Mouse (Mus musculus): Measurements from ENCODE around the gene Sympk. TPM values are rescaled to one million over a fixed set of nuclear protein-coding genes. Genes with fewer than 3 reads are reported as not detected.
"Not testable (repeated sequence)": the region's sequence is repeated elsewhere in the genome, so short reads cannot be mapped to it uniquely, and the experiment has no call there.

Gene Sympk
- total RNA-seq, 2 experiments from 2014 or later: 122 to 133 TPM

DNA sequence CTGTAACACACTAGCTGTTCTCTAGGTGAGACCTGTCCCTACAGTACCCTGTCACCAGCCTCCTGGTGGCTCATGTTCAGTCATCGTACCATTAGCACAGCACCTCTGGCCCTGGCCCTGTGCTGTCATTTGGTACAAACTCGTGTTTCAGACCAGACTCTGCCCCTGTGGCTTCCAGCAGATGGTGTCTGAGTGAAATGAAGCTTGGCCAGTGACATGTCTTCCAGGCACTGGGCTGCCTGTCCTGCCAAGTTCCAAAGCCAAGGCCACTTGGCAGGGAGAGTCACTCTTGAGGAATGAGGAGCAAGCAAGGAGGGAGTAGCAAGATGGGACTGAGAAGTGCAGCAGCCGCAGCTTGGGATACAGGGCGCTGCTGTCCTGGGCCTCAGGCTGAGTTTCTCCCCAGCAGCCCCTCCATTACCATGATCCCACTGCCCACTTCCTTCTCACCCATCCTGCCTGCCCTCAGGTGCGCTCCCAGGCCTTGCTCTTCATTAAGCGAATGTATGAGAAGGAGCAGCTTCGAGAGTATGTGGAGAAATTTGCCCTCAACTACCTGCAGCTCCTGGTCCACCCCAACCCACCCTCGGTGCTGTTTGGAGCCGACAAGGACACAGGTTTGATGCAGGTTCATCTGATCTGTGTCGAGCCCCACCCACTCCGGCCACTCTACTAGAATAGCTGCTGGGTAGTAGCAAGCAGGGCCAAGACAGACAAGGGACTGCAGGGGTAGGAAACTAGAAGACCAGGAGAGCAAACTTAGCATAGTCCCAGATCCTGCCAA, 22.3 kb downstream of the Sympk start:
- intact Hi-C loops (cut with DNase I): no loop called here
- no peak for DNase-seq (ENCODE audit: low spot score in 2 of 2)

DNA sequence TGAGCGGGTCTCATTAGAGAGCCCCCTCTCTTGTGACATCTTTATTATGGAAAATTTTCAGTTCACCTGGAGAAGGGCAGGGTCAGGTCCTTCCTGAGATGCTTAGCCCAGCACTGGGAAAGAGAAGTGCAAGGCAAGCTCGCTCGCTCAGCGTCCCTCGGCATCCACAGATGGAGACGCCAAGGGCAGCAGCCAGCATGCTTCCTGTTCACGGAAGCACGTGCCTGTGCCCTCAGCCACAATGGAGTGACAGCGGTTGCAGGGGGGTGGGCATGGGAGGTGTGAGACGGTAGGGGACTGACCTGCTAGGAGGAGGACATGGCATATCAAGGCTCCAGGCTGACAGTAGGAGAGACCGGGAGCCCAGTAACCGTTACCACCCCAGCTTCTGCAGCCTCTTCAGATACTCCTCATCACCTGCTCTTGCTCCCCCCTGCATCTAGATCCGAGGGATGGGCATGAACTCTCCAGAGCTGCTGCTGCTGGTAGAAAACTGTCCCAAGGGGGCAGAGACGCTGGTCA, 23.9 kb downstream of the Sympk start:
- intact Hi-C loops (cut with DNase I): no loop called here

GRCm38 (mm10) chr7:19049252-19049651, 25.1 kb downstream of the Sympk start:
- intact Hi-C loops (cut with DNase I): no loop called here
- no peak for DNase-seq (ENCODE audit: low spot score in 2 of 2)

More for the DNA sequence above, 23.9 kb downstream of the Sympk start:
- DNase-seq (ENCODE audit: low spot score in 2 of 2): no peak

- peak in 1 of 2 experiments; percentile 68 for DNase-seq (ENCODE audit: low spot score in 2 of 2)
- intact Hi-C loops (cut with DNase I): no loop called here
Observed at GRCm38 (mm10) chr7:19050172-19050571, 26.0 kb downstream of the Sympk start.

DNA sequence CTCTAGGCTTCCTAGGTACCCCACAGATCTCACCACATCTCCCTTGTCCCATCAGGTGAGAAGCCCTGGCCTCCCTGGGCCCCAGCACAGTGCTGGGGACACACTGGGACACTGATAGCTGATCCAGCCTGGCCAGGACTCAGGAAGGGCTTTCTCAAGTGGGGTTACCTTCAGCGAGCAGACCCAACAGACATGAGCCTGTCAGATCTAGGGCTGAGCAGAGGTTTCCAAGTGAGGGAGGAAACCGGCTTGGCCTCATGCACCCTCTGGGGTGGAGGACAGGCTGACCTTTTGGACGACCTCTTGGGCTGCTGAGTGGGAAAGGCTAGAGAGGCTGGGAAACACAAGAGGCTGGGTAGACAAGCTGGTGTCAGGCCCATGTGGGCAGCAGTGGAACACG, 27.0 kb downstream of the Sympk start:
- intact Hi-C loops (cut with DNase I): no loop called here

GRCm38 (mm10) chr7:19052345-19053135, 28.4 kb downstream of the Sympk start:
- DNase-seq (ENCODE audit: low spot score in 2 of 2): peak; percentile 64 to 84
- intact Hi-C loops (cut with DNase I): no loop called here

More for the DNA sequence above, 27.0 kb downstream of the Sympk start:
- DNase-seq (ENCODE audit: low spot score in 2 of 2): no peak

DNA sequence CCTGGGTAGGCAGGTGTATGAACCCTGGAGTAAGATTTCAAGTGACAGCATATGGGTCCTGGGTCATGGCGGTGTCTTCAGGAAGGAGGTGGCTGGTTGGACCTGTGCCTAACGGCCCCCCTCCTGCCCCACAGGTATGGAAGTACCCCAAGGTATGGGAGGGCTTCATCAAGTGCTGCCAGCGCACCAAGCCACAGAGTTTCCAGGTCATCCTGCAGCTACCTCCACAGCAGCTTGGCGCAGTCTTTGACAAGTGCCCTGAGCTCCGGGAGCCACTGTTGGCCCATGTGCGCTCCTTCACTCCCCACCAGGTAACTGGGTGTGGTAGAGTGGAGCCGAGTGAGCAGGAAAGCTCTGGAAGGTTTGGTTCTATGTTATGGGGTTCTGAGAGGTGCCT, 29.0 kb downstream of the Sympk start:
- intact Hi-C loops (cut with DNase I): no loop called here
- DNase-seq (ENCODE audit: low spot score in 2 of 2): no peak

GRCm38 (mm10) chr7:19054047-19054776, 30.0 kb downstream of the Sympk start, which contains the start of gene Rsph6a:
Gene Rsph6a (plus strand): TSS chr7:19054690.
- intact Hi-C loops (cut with DNase I): no loop called here
- no peak for DNase-seq (ENCODE audit: low spot score in 2 of 2)

DNA sequence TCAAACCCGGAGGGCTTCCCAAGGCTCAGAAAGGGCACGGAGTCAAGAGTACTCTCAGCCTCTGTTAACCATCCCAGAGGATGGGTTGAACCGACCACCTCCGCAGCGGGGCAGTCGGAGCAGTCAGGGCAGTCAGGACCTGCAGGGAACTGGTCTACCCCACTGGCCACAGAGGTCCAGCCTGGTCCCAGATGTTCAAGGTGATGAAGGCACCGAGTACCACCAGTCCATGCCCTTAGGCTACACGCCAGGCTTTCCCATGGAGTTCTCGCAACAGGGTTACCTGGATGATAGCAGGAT, 30.6 kb downstream of the Sympk start:
- intact Hi-C loops (cut with DNase I): no loop called here
- no peak for DNase-seq (ENCODE audit: low spot score in 2 of 2)

- no peak for DNase-seq (ENCODE audit: low spot score in 2 of 2)
- intact Hi-C loops (cut with DNase I): no loop called here
Observed at GRCm38 (mm10) chr7:19055108-19055507, 30.9 kb downstream of the Sympk start.

- intact Hi-C loops (cut with DNase I): no loop called here
- no peak for DNase-seq (ENCODE audit: low spot score in 2 of 2)
Observed at GRCm38 (mm10) chr7:19057405-19057804, 33.2 kb downstream of the Sympk start.

DNA sequence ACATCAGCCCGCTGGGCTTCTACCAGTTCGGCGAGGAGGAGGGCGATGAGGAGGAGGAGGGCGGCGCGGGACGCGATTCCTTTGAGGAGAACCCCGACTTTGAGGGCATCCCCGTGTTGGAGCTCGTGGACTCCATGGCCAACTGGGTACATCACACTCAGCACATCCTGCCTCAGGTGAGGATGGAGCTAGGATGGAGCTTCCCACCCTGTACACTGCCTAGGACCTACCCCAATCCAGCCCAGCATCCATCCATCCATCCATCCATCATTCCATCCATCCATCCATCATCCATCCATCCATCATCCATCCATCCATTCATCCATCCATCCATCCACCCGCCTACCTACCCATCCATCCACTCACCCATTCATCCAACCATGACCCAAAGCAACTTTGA, 41.7 kb downstream of the Sympk start:
- DNase-seq (ENCODE audit: low spot score in 2 of 2): no peak
- intact Hi-C loops (cut with DNase I): no loop called here

GRCm38 (mm10) chr7:19067063-19067462, 42.9 kb downstream of the Sympk start:
- DNase-seq (ENCODE audit: low spot score in 2 of 2): no peak
- intact Hi-C loops (cut with DNase I): no loop called here

DNA sequence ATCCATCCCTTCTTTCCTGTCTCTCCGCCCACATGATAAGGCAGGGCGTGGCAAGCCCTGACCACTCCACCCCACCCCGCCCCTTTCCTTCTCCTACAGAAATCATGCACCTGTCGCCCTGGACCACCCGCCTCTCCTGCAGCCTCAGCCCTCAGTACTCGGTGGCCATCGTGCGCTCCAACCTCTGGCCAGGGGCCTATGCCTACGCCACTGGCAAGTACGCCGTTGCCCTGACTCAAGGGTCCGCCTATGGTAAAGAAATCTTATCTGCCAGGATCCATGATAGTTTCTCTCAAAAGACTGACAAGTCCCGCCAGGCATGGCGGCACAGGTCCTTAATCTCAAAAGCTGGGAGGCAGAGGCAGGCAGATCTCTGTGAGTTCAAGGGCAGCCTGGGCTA, 43.8 kb downstream of the Sympk start:
- intact Hi-C loops (cut with DNase I): no loop called here
- DNase-seq (ENCODE audit: low spot score in 2 of 2): no peak

- peak; percentile 64 to 70 for DNase-seq (ENCODE audit: low spot score in 2 of 2)
Observed at GRCm38 (mm10) chr7:19068707-19069106, 44.5 kb downstream of the Sympk start.

GRCm38 (mm10) chr7:19069500-19069899, 45.3 kb downstream of the Sympk start:
- DNase-seq (ENCODE audit: low spot score in 2 of 2): no peak
- intact Hi-C loops (cut with DNase I): loop anchor here (1.0 kb wide), 1 partner anchor 23 kb away; no protein-coding TSS in a partner anchor

More at GRCm38 (mm10) chr7:19068707-19069106, 44.5 kb downstream of the Sympk start:
- intact Hi-C loops (cut with DNase I): loop anchor here (1.0 kb wide), 1 partner anchor 24 kb away; no protein-coding TSS in a partner anchor

DNA sequence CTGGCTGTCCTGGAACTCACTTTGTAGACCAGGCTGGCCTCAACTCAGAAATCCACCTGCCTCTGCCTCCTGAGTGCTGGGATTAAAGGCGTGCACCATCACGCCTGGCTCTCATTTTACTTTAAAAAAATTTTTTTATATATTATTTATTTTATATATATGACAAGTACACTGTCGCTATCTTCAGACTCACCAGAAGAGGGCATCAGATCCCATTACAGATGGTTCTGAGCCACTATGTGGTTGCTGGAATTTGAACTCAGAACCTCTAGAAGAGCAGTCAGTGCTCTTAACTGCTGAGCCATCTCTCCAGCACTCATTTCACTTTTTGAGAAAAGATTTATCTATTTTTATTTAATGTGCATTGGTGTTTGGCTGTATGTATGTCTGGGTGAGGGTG, 46.8 kb downstream of the Sympk start:
- DNase-seq (ENCODE audit: low spot score in 2 of 2); intact Hi-C loops (cut with DNase I): not testable (repeated sequence)

DNA sequence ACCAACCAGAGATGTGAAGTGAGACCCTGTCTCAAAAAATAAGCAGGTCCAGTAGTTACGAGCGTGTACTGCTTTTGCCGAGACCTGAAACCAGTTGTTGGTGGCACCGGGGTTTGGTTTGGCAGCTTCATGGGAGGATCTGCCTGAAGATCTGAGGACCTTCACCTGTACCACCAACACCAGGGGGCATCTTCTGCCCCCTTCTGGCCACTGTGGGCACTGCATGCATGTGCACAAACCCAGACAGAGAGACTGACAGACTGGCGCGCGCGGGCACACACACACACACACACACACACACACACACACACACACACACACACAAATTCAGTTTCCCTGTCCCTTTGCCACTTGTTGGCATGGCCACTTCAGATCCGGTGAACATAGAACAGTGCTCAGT, 49.3 kb downstream of the Sympk start:
- intact Hi-C loops (cut with DNase I): no loop called here
- DNase-seq (ENCODE audit: low spot score in 2 of 2): no peak

GRCm38 (mm10) chr7:19074494-19074893, 50.3 kb downstream of the Sympk start:
- intact Hi-C loops (cut with DNase I): no loop called here
- DNase-seq (ENCODE audit: low spot score in 2 of 2): no peak

DNA sequence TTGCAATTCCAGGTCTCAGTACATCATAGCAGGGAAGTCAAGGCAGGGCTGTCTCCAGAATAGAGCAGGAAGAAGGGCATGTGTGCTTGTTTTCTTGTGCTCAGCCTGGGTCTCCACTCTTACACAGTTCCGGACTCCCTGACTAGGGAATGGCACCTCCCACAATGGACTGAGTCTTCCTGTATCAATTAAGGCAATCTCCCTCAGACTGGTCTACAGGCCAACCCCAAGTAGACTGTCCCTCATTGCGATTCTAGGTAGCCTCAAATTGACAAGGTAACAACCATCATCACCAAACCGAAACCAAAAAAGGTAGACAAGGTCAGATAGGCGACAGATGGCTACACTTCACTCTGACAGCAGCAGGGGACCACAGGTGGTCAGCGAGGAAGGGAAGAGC, 51.1 kb downstream of the Sympk start:
- DNase-seq (ENCODE audit: low spot score in 2 of 2): no peak
- intact Hi-C loops (cut with DNase I): no loop called here

Data from left cerebral cortex, postnatal 25 days (tissue).